Mouse (Mus musculus) T-helper 1 cell (primary cell): ENCODE results near the gene Mb21d2.

ENCODE experiments used
- in situ Hi-C: fragments of 300-600 bp; cut with MboI, MseI; formaldehyde crosslinking; loops from one replicate; pipeline ENCODE4 v1.15.1; 2025; ENCODE audit warnings: high pct_unique_total_duplicates

The Mb21d2 gene

GRCm38 (mm10) chr16:28866584-28867295 is 62.7 kb downstream of the Mb21d2 start:
- in situ Hi-C loops = no loop called here

- in situ Hi-C loops = no loop called here
Observed at GRCm38 (mm10) chr16:28863616-28864015, 65.9 kb downstream of the Mb21d2 start.

GRCm38 (mm10) chr16:28862093-28862492 is 67.4 kb downstream of the Mb21d2 start:
- in situ Hi-C loops = no loop called here

- in situ Hi-C loops = no loop called here
Observed at GRCm38 (mm10) chr16:28859678-28860077, 69.8 kb downstream of the Mb21d2 start.

GRCm38 (mm10) chr16:28859009-28859288 is 70.5 kb downstream of the Mb21d2 start:
- in situ Hi-C loops = no loop called here

- in situ Hi-C loops = no loop called here
Observed at GRCm38 (mm10) chr16:28858210-28859008, 71.1 kb downstream of the Mb21d2 start.

- in situ Hi-C loops = no loop called here
Observed at GRCm38 (mm10) chr16:28851409-28851821, 78.1 kb downstream of the Mb21d2 start.

- in situ Hi-C loops = no loop called here
Observed at GRCm38 (mm10) chr16:28850881-28851280, 78.6 kb downstream of the Mb21d2 start.

GRCm38 (mm10) chr16:28846123-28846522 is 83.3 kb downstream of the Mb21d2 start:
- in situ Hi-C loops = no loop called here

GRCm38 (mm10) chr16:28845336-28845735 is 84.1 kb downstream of the Mb21d2 start:
- in situ Hi-C loops = no loop called here

GRCm38 (mm10) chr16:28841102-28841501 is 88.4 kb downstream of the Mb21d2 start:
- in situ Hi-C loops = no loop called here

GRCm38 (mm10) chr16:28840075-28840974 is 89.1 kb downstream of the Mb21d2 start:
- in situ Hi-C loops = no loop called here

- in situ Hi-C loops = loop anchor here (5.0 kb wide), 1 partner anchor 728 kb away; no protein-coding TSS in a partner anchor
Observed at GRCm38 (mm10) chr16:28839575-28839974, 89.9 kb downstream of the Mb21d2 start.

- in situ Hi-C loops = loop anchor here (5.0 kb wide), 1 partner anchor 729 kb away; no protein-coding TSS in a partner anchor
Observed at GRCm38 (mm10) chr16:28838016-28838415, 91.5 kb downstream of the Mb21d2 start.

- in situ Hi-C loops = no loop called here
Observed at GRCm38 (mm10) chr16:28832085-28832635, 97.3 kb downstream of the Mb21d2 start.

- in situ Hi-C loops = no loop called here
Observed at GRCm38 (mm10) chr16:28829263-28829955, 100.1 kb downstream of the Mb21d2 start.

- in situ Hi-C loops = no loop called here
Observed at GRCm38 (mm10) chr16:28824781-28825180, 104.7 kb downstream of the Mb21d2 start.

- in situ Hi-C loops = no loop called here
Observed at GRCm38 (mm10) chr16:28821774-28822173, 107.7 kb downstream of the Mb21d2 start.

- in situ Hi-C loops = no loop called here
Observed at GRCm38 (mm10) chr16:28818749-28819285, 110.7 kb downstream of the Mb21d2 start.

GRCm38 (mm10) chr16:28813290-28813689 is 116.2 kb downstream of the Mb21d2 start:
- in situ Hi-C loops = no loop called here

- in situ Hi-C loops = no loop called here
Observed at GRCm38 (mm10) chr16:28809089-28809488, 120.4 kb downstream of the Mb21d2 start.
